Mouse (Mus musculus): ENCODE measurements around the gene Gm49395.

Gene Gm49395

DNA sequence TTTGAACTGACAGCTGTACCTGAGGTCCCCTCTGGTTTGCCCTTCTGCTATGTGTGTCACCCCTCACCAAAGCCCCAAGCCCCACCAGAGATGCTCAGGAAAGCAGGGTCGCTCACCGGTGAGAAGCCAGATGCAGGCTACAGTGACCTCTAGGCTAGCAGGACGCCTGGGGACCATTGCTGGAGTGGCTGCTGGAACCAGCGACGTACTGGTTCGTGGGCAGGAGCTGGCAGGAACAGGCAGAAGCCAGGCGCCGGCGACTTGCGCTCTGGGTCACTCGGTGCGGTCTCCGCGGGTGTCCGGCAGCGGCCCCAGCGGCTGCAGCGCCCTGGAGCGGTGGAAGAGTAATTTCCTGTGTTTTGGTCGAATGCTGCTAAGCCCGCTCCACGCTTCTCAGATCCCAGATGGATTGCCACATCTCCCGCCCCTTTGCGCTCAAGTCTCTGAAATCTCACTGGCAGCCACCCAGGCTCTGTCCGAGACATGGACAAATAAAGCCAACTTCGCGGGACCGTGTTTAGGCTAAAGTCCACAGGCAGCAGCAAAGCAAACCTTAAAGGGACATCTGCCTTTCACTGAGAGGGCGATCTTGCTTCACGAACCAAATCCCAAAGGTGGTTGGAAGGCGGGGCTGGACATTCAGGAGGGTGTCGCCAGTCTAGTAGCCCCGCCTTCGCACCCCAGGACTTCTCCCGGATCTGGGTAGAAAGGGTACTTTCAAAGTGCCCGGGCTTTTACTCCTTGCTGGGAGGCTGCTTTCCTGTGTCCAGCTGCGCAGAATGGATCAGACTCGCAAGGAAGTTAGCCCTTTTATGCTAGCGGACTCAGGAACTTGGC lies at the start of gene Gm49395, which contains the start of gene Itga1:
Gm49395 (minus strand) TSS at position 567 of the 837 bp plus-strand sequence.
Itga1 (minus strand) TSS at position 610 of the 837 bp plus-strand sequence.
- in situ Hi-C loops (cut with MboI, MseI): no loop called here

DNA sequence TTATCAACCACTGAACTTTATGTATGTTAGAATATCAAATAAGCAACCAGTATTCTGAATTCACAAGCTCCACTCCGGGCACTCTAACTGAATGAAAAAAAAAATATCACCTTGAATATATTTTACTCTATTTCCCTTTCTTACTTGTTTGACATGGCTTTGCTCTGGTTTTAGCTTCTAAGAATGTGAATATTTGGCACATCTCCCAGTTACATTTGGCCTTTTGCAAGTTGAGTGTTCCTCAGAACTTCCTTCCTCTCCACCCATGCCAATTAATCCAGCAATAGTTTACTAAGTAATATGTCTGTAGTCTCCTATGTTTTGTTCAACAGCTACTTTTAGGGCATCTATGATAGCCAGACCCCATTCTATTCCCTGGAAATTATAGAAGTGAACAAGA lies 48.9 kb upstream of the Gm49395 start:
- in situ Hi-C loops (cut with MboI, MseI): no loop called here

DNA sequence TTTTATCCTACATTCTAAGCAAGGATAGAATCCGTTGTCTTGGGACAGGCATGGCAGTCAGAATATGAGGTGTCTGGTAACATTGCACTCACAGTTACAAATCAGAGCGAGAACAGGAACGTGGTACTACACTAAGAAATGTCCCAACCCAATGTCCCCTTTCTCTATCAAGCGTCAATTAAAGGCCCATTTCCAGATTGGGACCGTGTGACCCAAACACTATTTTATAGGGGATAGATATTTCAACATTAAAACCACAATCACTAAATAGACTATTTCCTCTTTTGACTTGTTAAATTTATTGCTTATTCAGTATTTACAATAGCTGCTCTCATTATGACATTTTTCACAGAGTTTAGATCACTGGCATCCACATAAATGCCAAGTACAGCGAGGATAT lies 48.1 kb upstream of the Gm49395 start:
- in situ Hi-C loops (cut with MboI, MseI): no loop called here

DNA sequence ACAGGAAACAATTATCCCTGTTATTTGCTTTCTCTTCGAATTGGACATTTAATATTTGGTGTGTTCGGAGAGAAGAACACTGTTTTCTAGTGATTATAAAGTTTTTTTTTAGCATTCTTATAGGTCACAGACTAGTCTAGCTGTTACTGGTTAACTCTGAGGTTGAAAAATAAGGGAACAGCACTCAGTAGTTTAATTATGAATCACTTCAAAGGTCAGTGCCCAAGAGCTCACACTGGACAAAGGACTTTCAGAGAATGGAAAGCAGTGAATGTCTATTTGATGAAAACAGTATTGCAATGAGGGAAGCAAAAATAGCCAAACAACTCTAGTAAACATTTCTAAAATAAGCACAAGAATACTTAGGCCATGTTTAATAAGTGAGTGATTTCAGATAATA lies 41.9 kb upstream of the Gm49395 start:
- in situ Hi-C loops (cut with MboI, MseI): no loop called here

GRCm38 (mm10) chr13:115142066-115142465 lies 40.3 kb upstream of the Gm49395 start:
- in situ Hi-C loops (cut with MboI, MseI): no loop called here

- in situ Hi-C loops (cut with MboI, MseI): no loop called here
Observed at GRCm38 (mm10) chr13:115138513-115138912, 36.8 kb upstream of the Gm49395 start.

- in situ Hi-C loops (cut with MboI, MseI): no loop called here
Observed at GRCm38 (mm10) chr13:115136761-115137160, 35.0 kb upstream of the Gm49395 start.

DNA sequence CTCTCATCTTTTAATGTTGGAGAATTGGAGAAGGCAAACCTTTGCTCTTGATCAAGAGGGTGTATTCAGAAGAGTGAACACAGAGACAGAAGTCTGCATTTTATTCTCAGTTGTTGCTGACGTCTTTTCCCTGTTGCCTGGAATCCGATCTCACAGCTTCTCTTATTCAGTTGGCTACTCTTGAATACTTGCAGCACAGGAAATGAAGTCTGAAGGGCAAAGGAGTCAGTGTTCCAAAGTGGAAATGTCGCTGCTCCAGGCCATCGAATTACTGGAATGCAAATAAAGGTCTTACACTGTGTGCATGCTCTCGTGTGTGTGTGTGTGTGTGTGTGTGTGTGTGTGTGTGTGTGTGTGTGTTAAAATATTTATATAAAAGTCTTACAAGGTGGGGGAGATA lies 30.7 kb upstream of the Gm49395 start:
- in situ Hi-C loops (cut with MboI, MseI): no loop called here

DNA sequence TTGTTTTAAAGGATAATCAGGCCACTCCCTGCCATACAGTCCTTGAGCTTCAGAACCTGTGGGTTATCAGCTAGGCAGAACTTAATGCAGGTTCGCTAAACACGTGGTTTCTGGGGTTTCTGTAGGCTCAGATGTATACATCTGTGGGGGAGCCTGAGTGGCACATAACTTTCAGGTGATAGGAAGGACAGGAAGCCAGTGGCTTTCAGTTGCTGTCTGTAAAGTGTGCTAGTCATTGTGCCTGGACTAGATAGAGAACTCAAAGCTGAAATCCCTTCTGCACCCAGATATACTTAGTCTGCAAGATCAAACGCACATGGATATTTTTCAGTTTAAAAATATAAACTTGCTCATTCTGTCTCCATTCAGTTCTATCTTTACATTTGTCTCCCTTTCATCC lies 29.7 kb upstream of the Gm49395 start:
- in situ Hi-C loops (cut with MboI, MseI): no loop called here

GRCm38 (mm10) chr13:115130035-115130434 lies 28.3 kb upstream of the Gm49395 start:
- in situ Hi-C loops (cut with MboI, MseI): no loop called here

DNA sequence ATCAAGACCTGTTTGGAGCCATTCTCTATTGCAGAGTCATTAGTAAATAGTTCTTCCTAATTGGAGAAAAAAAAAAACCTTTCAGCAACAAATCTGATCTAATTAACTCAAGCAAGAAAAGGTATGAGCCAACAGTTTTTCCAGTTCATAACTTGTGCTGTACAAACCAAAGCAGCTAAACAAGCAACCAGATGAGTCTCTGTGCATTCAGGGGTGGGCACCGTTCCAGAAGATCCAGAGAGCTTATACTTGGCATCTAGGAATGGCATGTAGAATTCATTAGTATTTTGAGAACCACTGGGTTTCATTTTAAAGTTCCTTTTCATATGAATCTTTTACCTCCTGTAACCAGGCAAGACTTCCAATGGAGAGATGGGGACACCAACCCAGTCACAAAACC lies 26.1 kb upstream of the Gm49395 start:
- in situ Hi-C loops (cut with MboI, MseI): no loop called here

- in situ Hi-C loops (cut with MboI, MseI): no loop called here
Observed at GRCm38 (mm10) chr13:115126534-115126933, 24.8 kb upstream of the Gm49395 start.

DNA sequence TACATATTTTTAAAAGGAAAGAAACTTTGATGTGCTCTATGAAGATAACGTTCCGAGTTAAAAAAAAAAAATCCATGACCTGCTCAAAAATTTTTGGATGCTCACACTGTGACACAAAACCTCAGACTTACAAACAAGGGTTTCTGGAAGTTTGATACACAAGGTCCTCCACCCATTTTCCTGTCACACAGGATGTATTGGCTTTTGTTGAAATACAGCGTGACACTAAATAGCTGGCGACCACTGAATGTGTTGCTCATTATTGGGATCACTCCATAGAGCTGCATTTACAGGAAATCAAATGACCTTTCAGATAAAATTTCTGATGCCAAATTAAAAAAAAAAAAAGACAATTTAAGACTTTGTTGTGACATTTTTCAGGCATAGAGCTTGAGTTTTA lies 23.4 kb upstream of the Gm49395 start:
- in situ Hi-C loops (cut with MboI, MseI): no loop called here

- in situ Hi-C loops (cut with MboI, MseI): no loop called here
Observed at GRCm38 (mm10) chr13:115124521-115124920, 22.8 kb upstream of the Gm49395 start.

- in situ Hi-C loops (cut with MboI, MseI): no loop called here
Observed at GRCm38 (mm10) chr13:115118756-115119155, 17.0 kb upstream of the Gm49395 start.

GRCm38 (mm10) chr13:115118195-115118594 lies 16.5 kb upstream of the Gm49395 start:
- in situ Hi-C loops (cut with MboI, MseI): no loop called here

DNA sequence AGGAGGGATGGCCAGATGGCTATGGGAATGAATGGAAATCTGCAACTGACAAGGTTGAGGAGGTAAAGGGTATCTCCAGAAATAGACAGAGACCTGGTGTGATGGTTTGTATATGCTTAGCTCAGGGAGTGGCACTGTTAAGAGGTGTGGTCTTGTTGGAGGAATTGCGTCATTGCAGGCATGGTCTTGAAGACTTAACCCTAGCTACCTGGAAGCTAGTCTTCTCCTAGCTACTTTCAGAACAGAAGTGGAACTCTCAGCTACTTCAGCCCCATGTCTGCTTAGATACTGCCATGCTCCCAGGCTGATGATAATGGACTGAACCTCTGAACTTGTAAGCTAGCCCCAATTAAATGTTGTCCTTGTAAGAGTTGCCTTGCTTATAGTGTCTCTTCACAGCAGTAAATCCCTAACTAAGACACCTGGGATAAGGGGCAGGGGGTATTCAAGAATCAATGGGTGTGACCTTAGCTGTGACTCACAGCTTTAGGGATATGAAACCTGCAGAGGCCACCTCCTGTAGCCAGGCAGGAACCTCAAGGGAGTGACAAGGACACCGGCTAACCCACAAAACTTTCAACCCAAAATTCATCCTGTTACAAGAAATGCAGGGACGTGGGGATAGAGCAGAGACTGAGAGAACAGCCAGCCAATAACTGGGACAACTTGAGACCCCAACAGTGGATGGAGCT lies 15.4 kb upstream of the Gm49395 start:
- in situ Hi-C loops (cut with MboI, MseI): no loop called here

- in situ Hi-C loops (cut with MboI, MseI): no loop called here
Observed at GRCm38 (mm10) chr13:115109628-115110027, 7.9 kb upstream of the Gm49395 start.

- in situ Hi-C loops (cut with MboI, MseI): no loop called here
Observed at GRCm38 (mm10) chr13:115107436-115107835, 5.7 kb upstream of the Gm49395 start.

- in situ Hi-C loops (cut with MboI, MseI): no loop called here
Observed at GRCm38 (mm10) chr13:115106183-115106582, 4.5 kb upstream of the Gm49395 start.

GRCm38 (mm10) chr13:115102754-115103153 lies 1.0 kb upstream of the Gm49395 start:
- in situ Hi-C loops (cut with MboI, MseI): no loop called here

- in situ Hi-C loops (cut with MboI, MseI): no loop called here
Observed at GRCm38 (mm10) chr13:115100381-115101177, 1.1 kb downstream of the Gm49395 start.
